Mouse (Mus musculus) liver, postnatal 0 days (tissue): Measurements from ENCODE around the gene Rasa2. TPM values are rescaled to one million over a fixed set of nuclear protein-coding genes. Genes with fewer than 3 reads are reported as not detected.

Experiments
- ATAC-seq: fragments of 200-750 bp; cut with Nextera tagmentation; 2 replicates; pipeline ENCODE4 v1.8.0; 2017; ENCODE audit warnings: mild to moderate bottlenecking, moderate library complexity
- DNase-seq: peaks from one replicate; pipeline ENCODE4 v3.0.0-alpha.2; 2016
- H3K27ac ChIP-seq: fragments of 300-500 bp; sonication (generic); 2 replicates; pipeline ENCODE4 v1.5.1; 2014; ENCODE audit warnings: antibody characterized with exemption, moderate library complexity, mild to moderate bottlenecking, low read depth
- H3K27me3 ChIP-seq: fragments of 300-500 bp; sonication (generic); 2 replicates; pipeline ENCODE4 v1.6.1; 2014; ENCODE audit warnings: low read length, control low read depth, mixed read lengths; ENCODE audit not compliant: insufficient read depth
- H3K36me3 ChIP-seq: fragments of 300-500 bp; sonication (generic); replicated peaks from 2 replicates; pipeline ENCODE4 v1.6.1; 2014; ENCODE audit warnings: mild to moderate bottlenecking, control low read depth, low read length, moderate library complexity, mixed read lengths; ENCODE audit not compliant: insufficient read depth
- H3K4me1 ChIP-seq: fragments of 300-500 bp; sonication (generic); 2 replicates; pipeline ENCODE4 v1.6.1; 2014; ENCODE audit warnings: antibody characterized with exemption, mild to moderate bottlenecking, control low read depth; ENCODE audit not compliant: insufficient read depth
- H3K4me2 ChIP-seq: fragments of 300-500 bp; sonication (generic); 2 replicates; pipeline ENCODE4 v1.6.1; 2014; ENCODE audit warnings: low read depth, mild to moderate bottlenecking, low read length, moderate library complexity, mixed read lengths
- H3K4me3 ChIP-seq: fragments of 300-500 bp; sonication (generic); 2 replicates; pipeline ENCODE4 v1.5.1; 2014; ENCODE audit warnings: low read depth, low read length
- H3K9ac ChIP-seq: fragments of 300-500 bp; sonication (generic); replicated peaks from 2 replicates; pipeline ENCODE4 v1.6.1; 2014; ENCODE audit warnings: mild to moderate bottlenecking, moderate library complexity
- H3K9me3 ChIP-seq: fragments of 300-500 bp; sonication (generic); 2 replicates; pipeline ENCODE4 v1.6.1; 2016; ENCODE audit warnings: mild to moderate bottlenecking, control low read depth, low read length, mixed read lengths
- CTCF ChIP-seq: sonication (generic); IDR thresholded peaks from 2 replicates; pipeline ENCODE4 v1.5.1; 2016; ENCODE audit warnings: antibody characterized with exemption, low read depth
- EP300 ChIP-seq: IDR thresholded peaks from 2 replicates; pipeline ENCODE4 v1.6.1; 2016; ENCODE audit warnings: antibody characterized with exemption, low read depth, mild to moderate bottlenecking
- WGBS: fragments of 180-500 bp; shearing (Covaris S2); extraction: QIAGEN DNeasy Blood & Tissue Kit; methylation state at CpG from one replicate; pipeline ENCODE4 v1.1.7; 2014; ENCODE audit not compliant: insufficient replicate concordance; 5-methylcytosine and 5-hydroxymethylcytosine counted together
- polyA plus RNA-seq: library from polyadenylated mRNA; unstranded; fragments of >200 nt; fragmentation: Nextera tagmentation; extraction: Ambion mirVana; gene quantifications from 2 replicates; pipeline ENCODE4 v1.2.1, GENCODE M21; 2015

Gene Rasa2
- polyA plus RNA-seq, 1 experiment from 2014 or later, result 2.7 TPM

DNA sequence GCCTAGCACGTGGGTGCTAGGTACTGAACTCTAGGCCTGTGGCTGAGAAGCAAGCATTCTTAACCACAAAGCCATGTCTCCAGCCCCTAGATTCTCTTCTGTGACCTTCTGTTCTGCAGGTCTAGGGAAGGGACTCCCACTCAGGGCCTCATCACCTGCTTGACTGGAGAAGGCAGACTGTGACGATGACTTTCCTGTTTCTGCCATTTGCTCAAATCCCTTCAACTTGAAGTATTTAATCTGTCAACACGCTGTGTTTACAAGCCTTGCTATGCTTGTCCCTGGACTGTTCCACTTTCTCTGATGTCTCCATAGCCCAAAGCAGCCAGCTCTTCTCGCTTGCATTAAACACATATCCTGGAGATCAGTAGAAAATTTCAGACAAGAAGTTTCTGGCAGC lies 98.9 kb downstream of the Rasa2 start:
- Histone ChIP-seq H3K27ac (no peak overlapping the region), H3K9ac (no peak overlapping the region), H3K4me2 (no peak overlapping the region), H3K27me3 (no peaks in the 10 kb centered on the region), H3K4me1 (peaks cover 13% of the 10 kb centered on the region; the same call in 1 of the 2 replicates), H3K4me3 (no peak overlapping the region), H3K36me3 (no peaks in the 10 kb centered on the region), H3K9me3 (no peaks in the 10 kb centered on the region)
- 56% methylated on average over 4 of the region's 4 CpGs for WGBS
- TF ChIP-seq EP300 (no peak), CTCF (no peak)
- ATAC-seq (no peak), DNase-seq (no peak)

DNA sequence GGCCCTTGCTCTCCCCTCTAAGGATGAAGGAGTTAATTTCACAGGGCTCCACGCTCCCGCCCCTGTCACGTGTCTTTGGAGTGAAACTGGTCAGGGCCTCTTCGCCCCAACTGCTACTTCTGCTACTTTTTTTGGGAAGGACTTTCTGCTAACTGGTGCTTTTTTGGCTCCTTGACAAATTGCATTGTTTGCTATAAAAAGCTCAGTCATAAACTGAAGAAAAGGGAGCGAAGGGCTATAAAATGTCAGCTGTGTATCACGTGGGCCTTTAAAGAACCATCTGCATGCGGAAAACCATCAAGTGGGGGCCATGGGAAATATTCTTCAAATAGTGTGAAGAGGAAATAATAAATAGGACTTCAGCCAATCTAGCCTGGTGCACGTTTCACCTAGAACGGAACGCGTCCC lies 100.7 kb downstream of the Rasa2 start:
- Histone ChIP-seq H3K4me3 (no peak overlapping the region), H3K9ac (no peak overlapping the region), H3K27me3 (no peaks in the 10 kb centered on the region), H3K9me3 (no peaks in the 10 kb centered on the region), H3K4me2 (no peak overlapping the region), H3K36me3 (no peaks in the 10 kb centered on the region), H3K27ac (no peak overlapping the region), H3K4me1 (peaks cover 2% of the 10 kb centered on the region; the same call in 1 of the 2 replicates)
- TF ChIP-seq EP300 (no peak), CTCF (no peak)
- DNase-seq, result no peak
- ATAC-seq, result no peak
- 55% methylated on average over 11 of the region's 11 CpGs for WGBS

DNA sequence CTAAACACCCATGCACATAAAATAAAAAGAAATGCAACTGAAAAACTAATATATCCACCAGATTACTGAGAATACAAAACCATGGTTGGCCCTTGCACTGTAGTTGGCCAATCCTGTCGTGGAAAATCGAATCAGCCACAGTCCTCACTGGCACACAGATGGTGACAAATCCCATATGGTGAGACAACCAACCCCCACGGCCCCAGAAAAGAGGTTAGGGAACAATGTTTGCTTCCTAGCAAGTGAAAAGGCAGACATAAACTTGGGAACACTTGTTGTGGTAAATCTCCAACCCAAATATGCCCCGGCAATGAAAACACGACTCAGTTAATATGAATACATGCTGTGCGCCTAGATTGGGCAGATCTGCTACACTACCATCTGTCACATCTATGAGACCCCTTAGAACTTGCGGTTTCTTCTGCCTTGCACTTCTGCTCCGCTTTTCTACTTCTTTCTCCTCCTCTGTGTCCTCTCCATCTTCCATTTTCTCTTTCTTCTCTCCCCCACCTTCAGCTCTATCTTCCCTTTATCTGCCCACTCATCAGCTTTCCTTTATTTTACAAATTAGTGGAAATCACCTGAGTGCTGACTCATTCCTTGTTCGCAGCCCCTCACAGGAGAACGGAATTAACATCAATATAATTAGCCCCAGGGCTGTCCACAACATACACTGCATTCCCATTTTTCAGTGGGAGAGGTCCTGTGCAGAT lies 101.3 kb downstream of the Rasa2 start:
- Histone ChIP-seq H3K4me2 (no peak overlapping the region), H3K9ac (no peak overlapping the region), H3K36me3 (no peaks in the 10 kb centered on the region), H3K27ac (no peak overlapping the region), H3K27me3 (no peaks in the 10 kb centered on the region), H3K9me3 (no peaks in the 10 kb centered on the region), H3K4me3 (no peak overlapping the region), H3K4me1 (peaks cover 2% of the 10 kb centered on the region; the same call in 1 of the 2 replicates)
- whole genome bisulfite sequencing, result 69% methylated on average over 10 of the region's 10 CpGs
- no peak for DNase-seq
- TF ChIP-seq EP300, result no peak
- no peak for TF ChIP-seq CTCF
- no peak for ATAC-seq

DNA sequence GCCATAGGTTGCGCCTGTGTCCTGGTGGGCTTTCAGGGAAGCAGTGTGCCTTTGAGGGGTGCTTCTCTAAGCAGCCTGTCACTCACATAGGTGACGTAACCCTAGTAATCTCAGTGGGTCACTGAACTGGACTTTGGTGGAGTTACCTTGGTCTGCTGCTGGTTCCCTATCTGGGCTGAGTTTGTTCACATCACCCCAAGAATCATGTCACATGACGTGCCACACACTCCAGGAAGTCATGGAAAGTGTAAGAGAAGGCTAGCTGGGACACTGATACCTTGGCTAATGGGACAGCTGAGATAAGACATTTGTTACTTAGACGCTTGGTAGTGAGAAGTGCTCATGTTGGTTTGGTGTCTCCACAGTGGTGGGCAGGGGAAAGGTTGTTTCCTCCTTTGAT lies 105.4 kb downstream of the Rasa2 start:
- TF ChIP-seq EP300, result no peak
- no peak for TF ChIP-seq CTCF
- H3K27ac ChIP-seq, result no peak overlapping the region
- H3K4me2 ChIP-seq, result no peak overlapping the region
- H3K27me3 ChIP-seq, result no peaks in the 10 kb centered on the region
- WGBS, result 54% methylated on average over 4 of the region's 4 CpGs
- DNase-seq, result no peak
- no peaks in the 10 kb centered on the region for H3K9me3 ChIP-seq
- H3K4me1 ChIP-seq, result no peaks in the 10 kb centered on the region
- no peaks in the 10 kb centered on the region for H3K36me3 ChIP-seq
- ATAC-seq, result no peak
- no peak overlapping the region for H3K9ac ChIP-seq
- no peak overlapping the region for H3K4me3 ChIP-seq

DNA sequence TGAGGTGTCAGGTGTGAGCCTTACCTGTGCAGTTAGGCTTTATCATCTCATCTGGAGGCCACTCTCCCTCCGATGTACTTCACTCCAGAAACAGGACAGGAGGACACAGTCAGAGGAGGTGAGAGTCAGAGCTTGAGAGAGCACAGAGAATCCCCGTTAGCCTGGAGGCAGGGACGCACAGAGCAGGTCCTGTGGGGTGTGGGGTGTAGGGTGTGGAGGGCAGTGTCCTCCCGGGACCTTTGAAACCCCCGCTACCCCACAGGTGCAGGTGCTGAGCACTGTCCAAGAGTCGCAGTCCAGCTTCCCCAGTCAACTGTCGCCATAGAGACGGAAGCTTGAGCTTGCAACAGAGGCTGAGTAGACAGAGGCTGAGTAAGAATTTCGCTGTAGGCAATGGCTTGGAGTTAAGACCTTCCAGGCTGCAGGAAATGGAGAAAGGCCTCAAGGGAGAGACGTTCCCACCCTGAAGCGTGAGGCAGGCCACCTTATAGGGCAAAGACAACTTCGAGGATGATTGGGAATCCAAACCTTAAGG lies 106.4 kb downstream of the Rasa2 start, which contains the start of gene Gm28729:
Gene Gm28729 (minus strand): TSS at position 293 of the 535 bp plus-strand sequence.
- Histone ChIP-seq H3K4me2 (no peak within 1 kb of the TSS), H3K27ac (no peak within 1 kb of the TSS), H3K9ac (no peak within 1 kb of the TSS), H3K4me1 (no peaks in the 10 kb centered on the region), H3K27me3 (no peaks in the 10 kb centered on the region), H3K4me3 (no peak within 1 kb of the TSS), H3K9me3 (no peaks in the 10 kb centered on the region), H3K36me3 (no peaks in the 10 kb centered on the region)
- DNase-seq (no peak), ATAC-seq (0 out of 2 replicates have a peak, but pooled peaks have one; percentile 21)
- TF ChIP-seq CTCF, result no peak
- no peak for TF ChIP-seq EP300
- WGBS, result 39% methylated on average over 12 of the region's 12 CpGs

DNA sequence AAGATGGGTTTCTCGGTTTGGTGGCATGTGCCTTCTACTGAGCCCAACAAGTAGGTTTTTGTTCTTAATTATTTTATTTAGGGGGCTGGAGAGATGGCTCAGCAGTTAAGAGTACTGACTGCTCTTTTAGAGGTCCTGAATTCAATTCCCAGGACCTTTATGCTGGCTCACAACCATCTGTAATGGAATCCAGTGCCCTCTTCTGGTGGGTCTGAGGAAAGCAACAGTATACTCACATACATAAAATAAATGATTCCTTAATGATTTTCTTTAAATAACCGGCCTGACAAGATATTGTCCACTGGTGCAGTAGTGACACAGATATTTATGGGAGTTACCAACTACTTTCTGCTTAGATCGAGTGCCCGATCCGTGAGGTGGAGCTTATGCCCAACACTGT lies 108.3 kb downstream of the Rasa2 start:
- H3K4me1 ChIP-seq, result no peaks in the 10 kb centered on the region
- no peak overlapping the region for H3K27ac ChIP-seq
- WGBS, result 87% methylated on average over 5 of the region's 5 CpGs
- H3K9ac ChIP-seq, result no peak overlapping the region
- DNase-seq (no peak), ATAC-seq (no peak)
- no peak overlapping the region for H3K4me3 ChIP-seq
- H3K9me3 ChIP-seq, result no peaks in the 10 kb centered on the region
- no peaks in the 10 kb centered on the region for H3K36me3 ChIP-seq
- H3K4me2 ChIP-seq, result no peak overlapping the region
- H3K27me3 ChIP-seq, result no peaks in the 10 kb centered on the region
- TF ChIP-seq EP300 (no peak), CTCF (peak; percentile 36; the same call in 1 of the 2 replicates)
